Mouse (Mus musculus) layer of hippocampus, postnatal 10 days (tissue): ENCODE data around the gene Plekhm2. TPM values are rescaled to one million over a fixed set of nuclear protein-coding genes. Genes with fewer than 3 reads are reported as not detected.

Source experiments
- DNase-seq, 2 experiments: peaks; one replicate each; pipeline ENCODE4 v3.0.0; 2021; ENCODE audit warnings: low spot score in 2 of 2
- long read RNA-seq: library from polyadenylated mRNA; stranded (forward); transcript quantifications from one replicate; pipeline ENCODE4 v2.0.0, GENCODE M21; 2023
- total RNA-seq, 2 experiments: library from RNA; stranded (reverse); gene quantifications; 2 replicates each; pipeline ENCODE4 v1.2.3; 2021

The Plekhm2 gene
- total RNA-seq, result 10 to 100 TPM; 55.8 to 57.4 TPM
- long read RNA-seq, full-length matches to known transcripts, result 3 of 13 reads
- long read RNA-seq, partial matches to known transcripts, result 9 of 13 reads
- long read RNA-seq, other reads (novel, unspliced or antisense), result 1 of 13 reads

- DNase-seq, result no peak
Observed at GRCm38 (mm10) chr4:141664799-141665198, at the start of gene Plekhm2. Plekhm2 (minus strand) TSS chr4:141664899.

- no peak for DNase-seq
Observed at GRCm38 (mm10) chr4:141713598-141714142, 49.0 kb upstream of the Plekhm2 start.

GRCm38 (mm10) chr4:141711250-141711649 is 46.6 kb upstream of the Plekhm2 start:
- no peak for DNase-seq

GRCm38 (mm10) chr4:141708971-141709370 is 44.3 kb upstream of the Plekhm2 start:
- DNase-seq, result no peak

- DNase-seq, result no peak
Observed at GRCm38 (mm10) chr4:141708005-141708404, 43.3 kb upstream of the Plekhm2 start.

- DNase-seq, result peak; percentile 74 to 76
Observed at GRCm38 (mm10) chr4:141705331-141705730, 40.6 kb upstream of the Plekhm2 start.

- no peak for DNase-seq
Observed at GRCm38 (mm10) chr4:141704625-141705024, 39.9 kb upstream of the Plekhm2 start.

- no peak for DNase-seq
Observed at GRCm38 (mm10) chr4:141694719-141695118, 30.0 kb upstream of the Plekhm2 start.

GRCm38 (mm10) chr4:141688505-141688904 is 23.8 kb upstream of the Plekhm2 start:
- no peak for DNase-seq

- no peak for DNase-seq
Observed at GRCm38 (mm10) chr4:141686525-141686924, 21.8 kb upstream of the Plekhm2 start.

GRCm38 (mm10) chr4:141686093-141686492 is 21.4 kb upstream of the Plekhm2 start:
- no peak for DNase-seq

GRCm38 (mm10) chr4:141685499-141685898 is 20.8 kb upstream of the Plekhm2 start, which contains the start of gene Rsc1a1:
Rsc1a1 (minus strand) TSS chr4:141685599.
- DNase-seq, result no peak

- no peak for DNase-seq
Observed at GRCm38 (mm10) chr4:141682706-141683230, 18.1 kb upstream of the Plekhm2 start.

- DNase-seq, result no peak
Observed at GRCm38 (mm10) chr4:141681767-141682166, 17.1 kb upstream of the Plekhm2 start.

- no peak for DNase-seq
Observed at GRCm38 (mm10) chr4:141680892-141681291, 16.2 kb upstream of the Plekhm2 start.

GRCm38 (mm10) chr4:141679016-141679415 is 14.3 kb upstream of the Plekhm2 start:
- DNase-seq, result no peak

- no peak for DNase-seq
Observed at GRCm38 (mm10) chr4:141676462-141676979, 11.8 kb upstream of the Plekhm2 start.

- DNase-seq, result no peak
Observed at GRCm38 (mm10) chr4:141672325-141672724, 7.6 kb upstream of the Plekhm2 start.

GRCm38 (mm10) chr4:141671389-141671788 is 6.7 kb upstream of the Plekhm2 start:
- DNase-seq, result no peak

- no peak for DNase-seq
Observed at GRCm38 (mm10) chr4:141669898-141670712, 5.4 kb upstream of the Plekhm2 start.

GRCm38 (mm10) chr4:141664011-141664745 is 521 bp downstream of the Plekhm2 start:
- peak; percentile 64 to 81 for DNase-seq
